Mouse (Mus musculus) layer of hippocampus, adult 11-12 months (tissue): ENCODE measurements at regions not wholly inside any gene's neighbourhood (a gene's known extent, or its start where the extent isn't known, plus 50 kb on each side); places are given as distances from the start of the nearest gene placed in this dataset.
A peak's percentile ranks its signal among the peaks of the same experiment; 100 is the strongest.
"Not testable (repeated sequence)": the region's sequence is repeated elsewhere in the genome, so short reads cannot be mapped to it uniquely, and the experiment has no call there.

ENCODE experiments used
- DNase-seq: peaks from one replicate; pipeline ENCODE4 v3.0.0; 2022; ENCODE audit warnings: low spot score

DNA sequence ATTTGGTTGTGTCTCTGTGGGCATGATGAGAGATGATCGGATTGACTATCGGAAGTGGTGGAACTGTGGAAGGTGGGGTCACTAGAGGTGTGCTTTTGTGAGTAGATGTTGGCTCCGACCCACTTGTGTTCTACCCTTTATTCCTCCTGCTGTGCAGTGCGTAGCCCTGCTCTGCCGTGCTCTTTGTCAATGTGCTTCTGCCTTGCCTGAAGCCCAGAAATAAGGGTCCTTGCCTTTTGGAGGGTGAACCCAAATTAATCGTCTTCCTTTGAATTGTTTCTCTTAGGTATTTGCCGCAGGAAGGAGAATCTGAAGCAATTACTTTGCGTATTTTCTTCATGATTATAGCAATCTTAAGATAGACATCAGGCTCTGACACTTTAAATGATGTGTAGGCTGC, 421.6 kb upstream of the Zfp507 start:
- no peak for DNase-seq

DNA sequence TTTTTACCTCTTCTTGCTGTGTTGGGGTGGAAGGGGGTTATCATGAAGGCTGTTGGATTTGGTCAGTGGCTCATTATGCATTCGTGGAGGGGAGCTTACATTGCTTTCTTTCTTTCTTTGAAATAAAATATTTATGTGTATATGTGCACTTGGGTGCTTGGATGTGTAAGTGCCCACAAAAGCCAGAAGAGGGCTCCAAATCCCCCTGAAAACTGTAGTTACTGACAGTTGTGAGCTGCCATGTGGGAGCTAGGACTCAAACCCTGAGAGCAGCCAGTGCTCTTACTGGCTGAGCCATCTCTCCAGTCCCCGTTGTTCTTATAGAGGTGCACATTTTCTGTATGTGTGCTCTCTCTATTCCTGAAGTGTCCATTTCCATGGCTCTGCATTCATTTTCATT, 415.6 kb upstream of the Zfp507 start:
- DNase-seq: no peak

DNA sequence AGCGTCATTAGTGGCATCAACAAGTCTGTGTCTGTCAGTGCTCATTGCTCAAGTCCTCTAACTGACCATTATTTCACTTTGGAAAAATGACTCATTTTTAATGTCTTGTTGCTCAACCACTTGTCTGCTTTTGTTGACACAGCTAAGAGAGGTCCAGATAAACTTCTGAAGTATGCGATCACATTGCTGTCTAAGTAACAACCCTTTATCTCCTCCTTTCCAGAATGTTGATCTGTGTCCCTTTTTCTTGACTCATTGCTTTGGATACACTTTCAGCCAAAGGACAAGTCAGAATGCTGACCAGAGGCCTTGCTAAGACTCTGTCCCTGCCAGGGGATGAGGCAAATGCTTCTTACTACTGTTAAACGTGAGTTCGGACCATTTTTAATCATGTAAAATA, 407.2 kb upstream of the Zfp507 start:
- DNase-seq: no peak

DNA sequence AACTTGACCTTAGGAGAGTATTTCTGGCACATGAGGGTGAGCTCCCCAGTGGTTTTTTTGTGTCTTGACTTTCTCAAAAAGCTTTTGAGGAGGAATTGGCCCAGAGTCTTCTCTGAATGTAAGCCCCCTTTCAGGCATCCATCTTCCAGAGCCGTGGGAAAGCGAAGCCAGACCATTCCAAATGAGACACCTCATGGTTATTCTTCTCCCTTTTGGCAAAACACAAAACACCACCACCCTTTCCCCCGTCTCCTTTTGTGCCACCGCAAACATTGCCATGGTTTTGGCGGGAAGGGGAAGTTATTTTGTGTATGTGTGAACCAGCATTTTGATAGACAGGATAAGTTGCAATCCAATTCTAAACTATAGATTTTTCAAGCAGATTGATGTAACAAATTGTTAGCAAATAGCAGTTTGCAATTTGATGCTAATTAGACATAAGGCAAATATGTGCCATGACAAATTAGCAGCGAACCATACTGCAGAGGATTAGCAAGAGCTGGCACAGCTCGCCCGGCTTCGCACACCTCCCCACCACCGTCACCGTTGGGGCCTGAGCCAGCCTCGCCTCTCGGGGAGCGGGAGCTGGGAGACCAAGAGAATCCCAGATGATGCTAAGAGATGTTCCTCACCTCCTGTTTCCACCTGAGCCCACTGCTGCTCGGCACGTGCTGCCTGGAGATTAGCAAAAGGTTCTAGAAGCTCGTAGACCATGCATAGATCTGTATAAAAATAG, 404.9 kb upstream of the Zfp507 start:
- DNase-seq: peak; percentile 43

DNA sequence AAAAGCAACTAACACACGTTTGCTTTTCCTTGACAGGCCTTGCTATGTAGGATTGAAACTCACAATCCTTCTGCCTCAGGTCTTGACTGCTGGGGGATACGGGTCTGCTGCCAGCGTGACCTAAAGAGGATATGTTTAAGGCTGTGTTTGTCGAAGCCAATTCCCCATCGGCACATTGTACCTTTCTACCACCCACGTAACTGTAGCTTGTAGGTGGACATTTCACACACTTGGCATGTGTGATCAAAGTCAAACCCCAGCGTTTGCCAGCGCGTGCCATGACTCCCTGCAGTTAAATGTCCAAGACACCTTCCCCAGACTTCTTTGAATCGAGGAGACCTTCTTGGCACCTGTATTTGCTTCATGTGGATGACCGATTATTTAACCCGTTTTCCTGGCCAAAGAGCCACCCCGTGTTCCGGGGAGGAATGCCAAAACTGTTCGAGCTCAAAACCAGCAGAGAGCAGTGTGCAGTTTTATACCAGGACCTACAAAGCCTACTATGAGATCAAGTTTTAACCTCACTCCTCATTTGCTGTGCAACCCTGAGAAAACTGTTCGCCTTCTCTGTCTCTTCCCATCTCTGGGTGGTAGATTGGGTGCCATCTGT, 395.4 kb upstream of the Zfp507 start:
- no peak for DNase-seq

DNA sequence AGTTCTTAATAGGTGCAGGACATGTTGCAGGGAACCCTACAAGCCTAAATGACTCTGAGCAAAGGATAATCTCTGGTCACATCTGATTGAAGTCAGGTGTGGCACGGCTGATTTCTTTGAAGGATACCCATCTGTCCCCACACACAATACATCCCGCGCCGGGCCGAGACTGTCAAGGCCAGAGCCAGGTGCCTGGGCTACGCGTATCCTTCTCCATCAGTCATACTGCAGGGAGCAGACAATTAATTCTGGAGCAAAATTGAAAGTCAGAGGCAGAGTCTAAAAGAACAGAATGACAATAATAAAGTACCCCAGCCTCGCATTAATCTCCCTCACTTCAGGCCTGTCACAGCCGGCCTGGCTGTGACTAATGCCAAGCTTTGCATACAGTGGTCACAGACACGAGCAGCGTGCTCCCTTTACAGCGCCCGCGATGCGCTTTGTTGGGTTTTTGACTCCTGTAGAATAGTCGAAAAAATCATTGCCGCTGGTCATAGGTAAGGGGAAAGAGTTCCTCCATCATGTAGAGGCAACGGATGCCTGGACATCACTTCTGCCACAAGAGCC, 393.4 kb upstream of the Zfp507 start:
- DNase-seq: no peak

DNA sequence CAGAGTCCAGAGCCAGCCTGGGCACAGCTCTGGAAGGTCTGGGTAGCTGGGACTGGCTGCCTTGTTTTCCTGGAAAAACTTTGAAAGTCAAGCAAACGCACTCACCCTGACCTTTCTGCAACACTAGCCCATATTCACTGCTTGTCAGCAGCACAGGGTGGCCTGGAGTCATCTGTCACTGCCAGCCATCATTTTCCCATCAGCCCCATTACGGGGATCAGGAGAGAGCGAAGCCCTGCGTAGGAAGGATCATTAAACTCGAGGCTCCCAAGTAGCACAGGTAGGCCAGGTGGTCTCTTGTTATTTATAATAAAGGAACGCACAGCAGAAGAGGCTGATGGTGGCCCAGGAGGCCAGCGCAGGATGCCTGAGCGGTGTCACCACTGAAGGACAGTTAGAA, 389.8 kb upstream of the Zfp507 start:
- DNase-seq: no peak

DNA sequence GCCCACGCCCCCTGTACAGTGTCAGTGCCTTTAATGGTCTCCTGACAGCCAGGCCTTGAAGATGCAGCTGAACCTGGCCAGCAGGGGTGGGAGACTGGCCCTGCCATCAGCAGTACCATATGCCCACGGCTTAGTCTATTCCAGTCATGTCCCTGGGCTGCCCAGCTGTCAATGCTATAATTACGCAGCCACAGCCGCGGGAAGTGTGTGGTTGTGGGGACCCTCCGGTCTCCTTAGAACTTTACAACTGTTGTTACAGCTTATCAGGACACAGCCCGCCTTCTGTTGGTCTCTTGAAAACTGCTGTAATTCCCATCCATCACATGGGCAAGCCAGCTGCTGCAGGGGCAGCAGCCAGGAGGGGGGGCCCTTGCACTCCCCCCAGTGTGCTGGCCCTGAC, 375.1 kb upstream of the Zfp507 start:
- DNase-seq: no peak

DNA sequence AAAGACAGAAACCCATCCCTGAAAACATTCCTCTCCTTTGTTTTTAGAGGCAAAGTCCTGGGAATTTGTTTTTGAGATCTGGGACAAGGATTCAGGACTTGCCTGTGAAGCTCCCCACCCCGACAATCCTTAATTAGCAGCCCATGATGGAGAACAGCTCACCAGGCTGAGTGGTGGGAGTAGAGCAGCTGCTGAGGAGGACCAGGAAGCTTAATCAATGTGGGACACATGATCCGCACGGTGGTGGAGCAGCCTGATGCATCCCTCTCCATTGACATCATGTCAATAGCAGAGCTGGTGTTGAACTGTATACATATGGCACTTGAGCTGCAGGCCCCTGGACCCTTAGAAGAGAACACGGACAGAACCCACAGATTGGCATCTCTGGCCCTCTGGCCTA, 372.5 kb upstream of the Zfp507 start:
- DNase-seq: peak; percentile 19

DNA sequence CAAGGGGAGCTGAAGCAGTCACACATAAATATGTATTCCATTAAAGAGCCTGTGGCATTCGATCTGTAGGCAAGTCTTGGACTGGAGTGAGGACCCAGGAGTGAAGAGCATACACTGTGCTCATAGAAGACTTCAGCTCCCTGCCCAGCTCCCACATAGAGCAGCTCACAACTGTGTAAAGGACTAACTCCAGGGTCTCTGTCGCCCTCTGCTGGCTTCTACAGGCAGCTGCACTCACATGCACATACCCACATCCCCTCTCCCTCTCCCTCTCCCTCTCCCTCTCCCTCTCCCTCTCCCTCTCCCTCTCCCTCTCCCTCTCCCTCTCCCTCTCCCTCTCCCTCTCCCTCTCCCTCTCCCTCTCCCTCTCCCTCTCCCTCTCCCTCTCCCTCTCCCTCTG, 369.7 kb upstream of the Zfp507 start:
- DNase-seq: not testable (repeated sequence)

DNA sequence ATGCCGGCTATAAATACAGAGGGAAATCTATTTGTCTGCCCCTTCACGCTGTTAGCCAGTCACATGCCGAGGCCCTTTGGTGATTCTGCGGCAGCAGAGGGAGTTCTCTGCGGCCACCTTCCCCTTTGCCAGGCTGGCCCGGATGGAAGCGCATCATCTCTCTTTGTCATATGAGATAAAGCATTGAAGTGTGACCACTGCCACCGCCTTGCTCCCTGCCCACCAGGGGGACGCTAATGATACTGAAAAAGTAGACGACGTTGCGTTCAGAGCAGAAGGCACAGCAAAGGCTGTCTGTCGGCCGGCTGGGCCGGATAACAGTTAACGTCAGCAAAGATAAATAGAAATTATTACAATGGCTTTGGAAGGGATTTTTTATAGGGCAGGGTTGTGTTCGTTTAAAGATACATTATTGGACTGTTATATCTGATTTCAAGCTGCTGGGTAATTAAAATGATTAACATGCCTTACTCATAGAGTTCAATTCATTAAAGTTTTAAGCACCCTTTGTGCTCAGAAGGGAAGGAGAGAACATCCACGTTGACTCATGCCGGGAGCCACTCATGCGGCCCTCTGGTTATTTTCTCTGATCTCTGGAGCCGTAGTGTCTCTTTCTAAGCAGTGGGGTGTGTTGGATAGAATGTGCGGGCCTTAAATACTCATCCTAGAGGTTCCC, 354.6 kb upstream of the Zfp507 start:
- DNase-seq: no peak

DNA sequence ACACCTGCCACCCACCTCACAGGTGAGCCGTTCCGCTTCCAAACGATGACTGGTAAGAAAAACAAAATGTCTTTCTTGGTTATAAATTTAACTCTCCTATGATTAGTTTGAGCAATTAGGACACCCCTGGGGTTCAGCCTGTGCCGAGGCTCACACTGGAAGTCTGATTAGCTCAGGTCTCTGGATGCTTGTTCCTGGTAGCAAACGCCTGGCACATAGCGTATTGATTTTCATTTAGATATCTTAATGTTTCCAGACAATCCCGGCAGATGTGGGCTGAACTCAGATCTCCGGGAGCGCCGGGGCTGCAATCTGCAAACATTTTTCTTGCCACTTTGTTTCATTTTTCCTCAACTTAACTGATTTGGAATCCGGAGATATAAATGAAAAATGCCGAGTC, 353.8 kb upstream of the Zfp507 start:
- DNase-seq: no peak

DNA sequence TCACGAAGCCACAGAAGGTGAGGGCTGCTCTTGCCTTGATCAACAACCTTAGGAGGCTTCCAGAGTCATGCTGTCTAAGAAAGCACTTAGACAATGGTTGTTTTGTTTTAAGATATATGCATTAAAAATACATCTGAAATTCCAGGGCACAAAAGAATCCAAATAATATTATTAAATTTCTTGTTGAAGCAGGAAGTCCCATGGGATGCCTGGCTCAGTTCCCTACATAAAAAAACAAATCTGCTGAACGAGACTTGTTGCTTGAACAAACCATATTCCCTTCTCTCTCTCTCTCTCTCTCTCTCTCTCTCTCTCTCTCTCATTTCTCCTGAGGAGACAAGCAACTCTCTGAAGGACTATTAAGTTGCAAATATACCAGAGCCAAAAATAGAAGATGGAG, 352.8 kb upstream of the Zfp507 start:
- no peak for DNase-seq

DNA sequence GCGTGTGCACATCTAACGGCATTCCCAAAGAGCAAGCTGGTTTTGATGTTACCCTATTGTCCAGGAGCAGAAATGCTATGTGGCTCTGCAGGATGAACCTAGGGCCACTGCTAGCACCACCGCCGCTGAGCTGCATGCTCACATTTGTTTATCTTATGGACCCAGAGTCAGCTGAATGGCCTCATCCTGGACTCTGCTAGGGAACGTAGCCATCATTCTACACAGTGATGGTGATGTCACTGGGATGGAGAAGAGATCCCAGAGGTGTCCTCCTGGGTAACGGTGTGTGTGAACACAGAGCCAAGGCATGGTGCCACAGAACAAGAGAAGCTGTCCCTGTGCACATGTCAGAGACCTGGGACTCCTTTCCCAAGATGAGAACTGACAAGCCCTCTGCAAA, 352.4 kb upstream of the Zfp507 start:
- no peak for DNase-seq

DNA sequence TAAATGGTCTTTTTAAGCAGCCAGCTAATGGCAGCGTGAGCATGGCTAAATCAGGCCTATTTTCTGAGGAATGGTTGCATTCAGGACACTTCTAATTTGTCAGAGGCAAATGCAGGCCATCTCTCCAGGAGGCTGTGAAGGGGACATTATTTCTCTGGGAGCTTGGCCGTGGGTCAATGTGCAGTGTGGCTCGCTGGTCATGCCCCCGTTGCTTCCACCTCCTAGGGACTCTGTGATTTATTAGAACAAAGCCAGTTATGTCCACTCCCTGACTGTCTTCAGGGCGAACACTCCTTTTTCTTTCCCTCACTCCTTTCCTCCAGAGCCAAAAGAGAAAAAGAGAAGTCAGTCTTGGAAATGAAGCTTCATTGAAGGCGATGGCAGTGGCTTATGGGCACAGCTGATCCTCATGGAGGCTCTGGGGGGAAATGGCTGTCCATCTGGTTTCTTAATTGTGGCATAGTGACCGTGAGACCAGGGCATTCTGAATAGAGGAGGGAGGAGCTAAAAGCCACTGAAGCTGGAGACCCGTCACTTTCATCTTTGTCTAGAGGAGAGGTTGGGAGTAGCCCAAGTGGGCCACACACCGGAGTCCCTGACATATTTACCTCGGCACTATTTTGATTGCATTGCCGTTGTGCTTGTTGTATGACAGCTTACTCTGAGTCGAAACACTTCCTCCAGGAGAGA, 348.2 kb upstream of the Zfp507 start:
- DNase-seq: no peak

DNA sequence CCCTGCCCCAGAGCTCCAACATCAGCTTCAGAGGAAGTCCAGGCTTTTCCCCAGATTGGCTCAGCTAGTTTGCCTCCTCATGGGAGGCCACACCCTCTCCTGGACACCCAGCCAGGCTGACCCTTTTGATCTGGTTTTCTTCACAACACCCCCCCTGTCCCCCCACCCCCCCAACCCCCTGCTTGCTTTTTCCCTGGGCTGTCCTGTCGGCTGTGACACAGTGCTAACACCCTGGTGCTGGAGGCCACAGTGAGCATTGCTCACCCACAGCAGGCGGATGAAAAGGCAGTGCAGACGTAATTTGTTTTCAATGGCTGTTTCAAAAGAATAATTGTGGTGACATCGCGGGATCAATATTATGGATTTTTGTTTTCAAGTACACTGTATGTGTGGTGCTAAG, 333.8 kb upstream of the Zfp507 start:
- no peak for DNase-seq

DNA sequence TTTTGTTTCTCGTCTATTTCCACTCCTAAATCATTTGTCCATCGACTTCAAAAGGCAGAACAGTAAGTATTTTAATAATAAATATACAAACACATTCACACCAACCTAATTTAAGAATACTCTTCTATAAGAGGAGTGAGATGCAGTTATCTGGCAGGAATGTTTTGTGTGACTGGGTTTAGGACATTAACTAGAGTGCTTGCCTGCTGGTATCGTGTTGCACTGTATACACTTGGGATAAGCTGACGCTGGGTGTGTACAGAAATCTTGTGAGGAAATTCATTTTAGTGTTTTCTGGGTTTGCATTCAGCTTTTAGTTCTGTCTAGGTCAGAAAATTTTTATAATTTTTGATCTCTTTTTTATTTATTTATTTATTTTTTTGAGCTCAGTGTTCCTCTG, 331.8 kb upstream of the Zfp507 start:
- no peak for DNase-seq

DNA sequence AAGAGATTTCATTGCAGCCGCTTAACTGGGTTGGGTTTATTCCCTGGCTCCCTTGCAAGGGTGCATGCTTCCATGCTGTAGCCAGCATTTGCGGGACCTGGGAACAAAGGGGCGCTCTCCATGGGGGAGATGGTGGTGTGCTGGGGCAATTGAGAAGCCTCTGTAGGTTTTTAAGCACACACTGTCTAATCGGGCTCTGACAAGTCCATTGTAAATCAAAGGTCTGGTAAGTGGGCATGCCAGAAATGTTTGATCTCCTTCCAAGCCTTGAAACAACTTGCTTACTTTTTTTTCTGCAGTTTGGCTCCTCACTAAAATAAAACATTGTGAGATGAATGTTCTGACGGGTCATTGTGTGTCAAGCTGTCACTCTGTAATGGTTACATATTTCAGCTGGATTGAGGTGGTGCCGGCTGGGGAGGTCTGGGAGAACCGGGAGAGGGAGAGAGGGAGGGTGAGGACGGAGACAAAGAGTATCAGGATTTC, 330.9 kb upstream of the Zfp507 start:
- DNase-seq: no peak

DNA sequence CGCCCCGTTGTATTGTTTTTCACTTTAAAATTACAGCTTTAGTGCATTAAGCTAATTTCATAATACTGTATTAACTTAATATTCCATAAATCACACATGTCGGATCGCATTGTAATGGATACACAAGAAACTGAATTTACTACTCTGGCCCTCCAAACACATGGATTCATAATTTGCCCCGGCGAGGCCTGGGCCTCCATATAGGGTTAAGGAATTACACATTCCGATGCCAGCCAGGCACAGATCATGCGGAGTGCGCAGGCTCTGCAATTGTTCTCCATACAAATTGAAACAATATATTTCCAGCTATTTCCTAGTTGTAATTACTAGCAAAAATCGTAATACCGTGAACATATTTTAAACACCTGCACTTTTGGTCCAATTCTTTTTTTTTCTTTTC, 330.2 kb upstream of the Zfp507 start:
- no peak for DNase-seq

DNA sequence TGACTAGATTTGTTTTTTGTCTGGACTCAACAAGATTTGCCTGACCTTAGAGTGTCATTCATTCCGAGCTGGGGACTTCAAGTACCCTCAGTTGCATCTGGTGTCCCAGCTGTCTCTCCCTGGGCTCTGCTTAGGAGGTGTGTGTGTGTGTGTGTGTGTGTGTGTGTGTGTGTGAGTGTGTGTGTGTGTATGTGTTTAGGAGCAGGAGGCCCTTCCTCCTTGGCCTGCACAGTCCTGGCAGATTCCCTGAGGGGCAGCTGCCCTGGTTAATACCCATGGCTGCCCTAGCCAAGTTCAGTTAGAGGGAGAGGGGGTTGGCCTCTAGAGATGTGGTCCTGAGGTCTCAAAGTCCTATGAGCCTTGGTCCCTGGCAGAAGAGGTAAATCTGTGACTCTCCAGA, 329.8 kb upstream of the Zfp507 start:
- DNase-seq: no peak

DNA sequence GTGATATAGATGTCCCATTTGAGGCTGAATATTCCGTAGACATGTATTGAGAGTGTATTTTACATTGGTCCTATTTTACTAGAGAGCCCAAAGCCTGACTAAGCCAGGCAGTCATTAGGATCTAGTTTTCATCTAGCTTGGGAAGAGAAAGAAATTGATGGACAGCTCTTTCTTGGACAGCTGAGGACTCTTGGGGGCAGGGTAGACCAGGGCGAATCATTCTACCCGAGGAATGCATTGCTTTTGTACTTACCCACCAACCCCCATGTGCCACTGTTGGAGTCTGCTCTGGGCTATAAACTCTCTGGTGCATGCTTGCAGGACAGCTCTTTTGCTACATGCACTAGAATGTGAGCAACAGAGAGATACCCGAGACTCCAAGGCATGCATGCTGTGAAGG, 294.3 kb upstream of the Zfp507 start:
- no peak for DNase-seq
